In the genomic region with DNA sequence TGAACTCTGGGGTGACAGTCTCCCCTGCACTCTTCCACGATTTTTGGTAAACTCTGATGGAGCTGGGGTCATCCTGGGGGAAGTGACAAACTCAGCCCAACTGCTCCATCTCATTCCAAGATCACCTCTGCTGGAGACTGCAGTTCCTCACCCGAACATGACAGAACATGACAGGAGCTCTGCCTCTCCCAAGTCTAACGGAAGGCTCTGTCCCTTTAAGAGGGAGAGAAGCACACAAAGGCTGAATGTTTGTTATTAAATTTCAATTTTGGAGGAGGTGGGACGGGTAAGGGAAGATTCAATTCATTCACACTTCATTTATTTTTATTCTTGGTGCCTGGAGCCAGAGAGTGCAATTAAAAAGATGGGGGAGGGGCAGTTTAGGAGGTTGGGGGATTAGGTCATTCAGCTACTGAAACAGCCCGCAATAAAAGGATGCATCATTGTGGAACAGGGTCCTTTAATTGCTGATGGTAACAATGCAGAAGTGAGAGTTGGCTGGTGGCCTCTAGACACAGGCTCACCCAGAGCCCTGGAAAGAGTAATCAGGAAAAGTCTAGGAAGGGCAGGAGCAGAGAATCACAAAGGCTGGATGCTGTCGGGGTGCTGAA, we compare ENCODE assay signal across 11 mouse cellular contexts. TPM values are rescaled to one million over a fixed set of nuclear protein-coding genes. Genes with fewer than 3 reads are reported as not detected.
DNase-seq lines count a peak whose midpoint lies in the region; ATAC-seq lines count a peak whose summit lies in the region.
"Had no signal": no experiment of that assay in that cellular context is flagged by ENCODE, and none has a peak within 500 bp of the region (broad histone marks: within the 10 kb centered on the region; RNA-seq: fewer than 3 reads in every experiment).

No protein-coding gene starts in this region.

- peak overlapping the region; percentile 57 for H3K27ac ChIP-seq in neural tube, embryonic 11.5 days (ENCODE audit: low read depth, low read length)
- no peak overlapping the region for H3K27ac ChIP-seq in forebrain, embryonic 16.5 days (ENCODE audit: low read length)
- no peak overlapping the region for H3K27ac ChIP-seq in midbrain, embryonic 11.5 days (ENCODE audit: low read depth, low read length)
- H3K27ac ChIP-seq: liver, embryonic 13.5 days had no signal

- peak overlapping the region; percentile 16; the same call in 1 of the 2 replicates for H3K4me2 ChIP-seq in neural tube, embryonic 11.5 days (ENCODE audit: low read depth)
- no peak overlapping the region; the same call in 1 of the 2 replicates for H3K4me2 ChIP-seq in forebrain, embryonic 16.5 days (ENCODE audit: low read length)
- no peak overlapping the region for H3K4me2 ChIP-seq in midbrain, embryonic 11.5 days
- H3K4me2 ChIP-seq: liver, embryonic 13.5 days had no signal

- no peak overlapping the region for H3K4me3 ChIP-seq in neural tube, embryonic 11.5 days (ENCODE audit: low read depth, low read length)
- H3K4me3 ChIP-seq in forebrain, embryonic 16.5 days (replicated peaks; ENCODE audit: low read length) = no peak overlapping the region
- H3K4me3 ChIP-seq in midbrain, embryonic 11.5 days (ENCODE audit: low read depth, low read length) = no peak overlapping the region
- H3K4me3 ChIP-seq: liver, embryonic 13.5 days had no signal

- no peaks in the 10 kb centered on the region for H3K36me3 ChIP-seq in neural tube, embryonic 11.5 days (ENCODE audit: control insufficient read depth, insufficient read depth, low read length)
- H3K36me3 ChIP-seq in forebrain, embryonic 16.5 days (ENCODE audit: control insufficient read depth, insufficient read depth) = no peaks in the 10 kb centered on the region; the same call in 1 of the 2 replicates
- no peaks in the 10 kb centered on the region for H3K36me3 ChIP-seq in midbrain, embryonic 11.5 days (ENCODE audit: control insufficient read depth, insufficient read depth, low read length)
- H3K36me3 ChIP-seq: liver, embryonic 13.5 days had no signal

- H3K9ac ChIP-seq in neural tube, embryonic 11.5 days (ENCODE audit: low read length) = no peak overlapping the region
- H3K9ac ChIP-seq in forebrain, embryonic 16.5 days (replicated peaks; ENCODE audit: low read depth, low read length) = no peak overlapping the region
- no peak overlapping the region for H3K9ac ChIP-seq in midbrain, embryonic 11.5 days (ENCODE audit: low read length)
- H3K9ac ChIP-seq: liver, embryonic 13.5 days had no signal

- peak; percentile 52 for ATAC-seq in neural tube, embryonic 11.5 days (ENCODE audit: insufficient read depth, low FRiP score, low TSS enrichment)
- 0 out of 2 replicates have a peak, but pooled peaks have one; percentile 5 for ATAC-seq in forebrain, embryonic 16.5 days
- ATAC-seq in midbrain, embryonic 11.5 days (ENCODE audit: low FRiP score) = peak; percentile 31
- ATAC-seq: inflammation-experienced regulatory T-cells, adult 6 months had no signal

- no peaks in the 10 kb centered on the region for H3K27me3 ChIP-seq in neural tube, embryonic 11.5 days (ENCODE audit: control insufficient read depth, insufficient read depth, low read length)
- H3K27me3 ChIP-seq in forebrain, embryonic 16.5 days (replicated peaks; ENCODE audit: control insufficient read depth, insufficient read depth, low read length) = no peaks in the 10 kb centered on the region
- H3K27me3 ChIP-seq in midbrain, embryonic 11.5 days (ENCODE audit: control insufficient read depth, insufficient read depth, low read length) = no peaks in the 10 kb centered on the region
- H3K27me3 ChIP-seq: liver, embryonic 13.5 days had no signal

- DNase-seq in neural tube, embryonic 11.5 days (ENCODE audit: low spot score) = peak; percentile 31
- no peak for DNase-seq in neural tube, embryonic 10.5 days (ENCODE audit: extremely low spot score, low spot score)
- peak; percentile 89 for DNase-seq in midbrain, embryonic 11.5 days (ENCODE audit: low spot score, missing footprints)
- no peak for DNase-seq in ovary, postnatal 36 days (ENCODE audit: low spot score)
- DNase-seq in layer of hippocampus, postnatal 25 days (ENCODE audit: extremely low spot score in 1 of 2, low spot score in 1 of 2) = no peak
- no peak for DNase-seq in yolk sac, embryonic 10.5 days (ENCODE audit: low spot score)
- no peak for DNase-seq in right cerebral cortex, postnatal 14 days
- DNase-seq: cerebellum, adult 11-12 months; liver, embryonic 13.5 days had no signal

- WGBS in neural tube, embryonic 11.5 days = 11% methylated on average over 6 of the region's 6 CpGs
- WGBS in forebrain, embryonic 16.5 days = 2% methylated on average over 6 of the region's 6 CpGs
- WGBS in midbrain, embryonic 11.5 days = 23% methylated on average over 6 of the region's 6 CpGs

- no peaks in the 10 kb centered on the region for H3K9me3 ChIP-seq in neural tube, embryonic 11.5 days (ENCODE audit: control insufficient read depth, low read length)
- H3K9me3 ChIP-seq in forebrain, embryonic 16.5 days (ENCODE audit: control insufficient read depth, low read length) = no peaks in the 10 kb centered on the region
- no peaks in the 10 kb centered on the region for H3K9me3 ChIP-seq in midbrain, embryonic 11.5 days (ENCODE audit: control insufficient read depth, low read length)
- H3K9me3 ChIP-seq: liver, embryonic 13.5 days had no signal

- peaks cover 30% of the 10 kb centered on the region for H3K4me1 ChIP-seq in neural tube, embryonic 11.5 days (ENCODE audit: control insufficient read depth, insufficient read depth, low read length)
- peaks cover 42% of the 10 kb centered on the region for H3K4me1 ChIP-seq in forebrain, embryonic 16.5 days (replicated peaks; ENCODE audit: control insufficient read depth, insufficient read depth, low read length)
- peaks cover 19% of the 10 kb centered on the region for H3K4me1 ChIP-seq in midbrain, embryonic 11.5 days (ENCODE audit: control insufficient read depth, insufficient read depth, low read length)
- H3K4me1 ChIP-seq: liver, embryonic 13.5 days had no signal

RNA-seq across cellular contexts. Expression of a gene that starts 44.8 kb away (rescaled TPM):
- polyA plus RNA-seq in neural tube, embryonic 11.5 days (2014; fragmentation: Nextera tagmentation; extraction: Ambion mirVana) = 16.6 and 20.1 TPM in 2 replicates
- 40.2 and 45.3 TPM in 2 replicates for polyA plus RNA-seq in forebrain, embryonic 16.5 days (2015; fragmentation: Nextera tagmentation; extraction: Ambion mirVana)
- polyA plus RNA-seq in midbrain, embryonic 11.5 days (2014; fragmentation: Nextera tagmentation; extraction: Ambion mirVana) = 10.0 and 11.1 TPM in 2 replicates
- total RNA-seq in layer of hippocampus, postnatal 25 days (2021) = 10 to 100 TPM; 53.7 to 69.3 TPM

Comparison
In these comparisons a context has a peak if more than half of its experiments do, and no peak if none do; other contexts are left out.
1. DNase-seq: peak in neural tube, embryonic 11.5 days (single experiment) and midbrain, embryonic 11.5 days (single experiment); none in neural tube, embryonic 10.5 days (single experiment), ovary, postnatal 36 days (single experiment), layer of hippocampus, postnatal 25 days (0 of 2), yolk sac, embryonic 10.5 days (single experiment) and right cerebral cortex, postnatal 14 days (single experiment).
2. Peak in every context shown above with its lines, with median percentiles within 50 percentile points of each other: ATAC-seq.